Mouse (Mus musculus): ENCODE results near the gene AW551984. TPM values are rescaled to one million over a fixed set of nuclear protein-coding genes. Genes with fewer than 3 reads are reported as not detected.
A peak's percentile ranks its signal among the peaks of the same experiment; 100 is the strongest.

AW551984 gene
- polyA plus RNA-seq, 1 experiment from 2014 or later = 10.5 TPM

DNA sequence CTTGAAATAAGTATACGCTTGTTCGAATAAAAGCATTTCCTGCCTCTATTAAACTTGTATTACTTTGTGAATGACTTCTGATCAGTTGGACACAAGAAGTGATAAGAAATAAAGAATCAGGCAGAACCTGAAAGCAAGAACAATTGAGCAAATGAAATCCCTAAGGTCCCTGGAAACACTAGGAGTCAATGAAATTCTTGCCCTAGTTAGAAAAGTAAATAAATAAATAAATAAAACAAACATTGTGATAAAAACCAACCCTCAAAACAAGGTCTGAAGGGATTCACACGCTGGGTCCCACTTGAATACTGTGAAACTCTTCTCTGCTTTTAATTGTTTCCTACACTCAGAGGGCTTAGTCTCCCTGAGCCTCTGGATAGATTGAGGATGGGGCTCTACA, 6.2 kb upstream of the AW551984 start, which contains the start of gene Olfr148:
TSS of gene Olfr148 (plus strand) at position 301 of the 400 bp plus-strand sequence.
- H3K36me3 ChIP-seq (ENCODE audit: control insufficient read depth, insufficient read depth, low read length) = no peaks in the 10 kb centered on the region
- no peak within 1 kb of the TSS for H3K4me2 ChIP-seq
- no peak within 1 kb of the TSS for H3K4me3 ChIP-seq (ENCODE audit: low read depth, low read length)
- no peaks in the 10 kb centered on the region for H3K9me3 ChIP-seq (replicated peaks; ENCODE audit: control insufficient read depth, low read length)
- no peak within 1 kb of the TSS for H3K9ac ChIP-seq (ENCODE audit: low read depth, low read length)
- H3K27me3 ChIP-seq (ENCODE audit: control insufficient read depth, insufficient read depth, low read length) = no peaks in the 10 kb centered on the region
- 73% methylated on average over 3 of the region's 3 CpGs for WGBS (ENCODE audit: insufficient replicate concordance)
- H3K27ac ChIP-seq (ENCODE audit: low read depth, low read length) = no peak within 1 kb of the TSS
- no peaks in the 10 kb centered on the region for H3K4me1 ChIP-seq (ENCODE audit: control insufficient read depth, insufficient read depth, low read length)
- ATAC-seq (replicated peaks; ENCODE audit: insufficient number of reproducible peaks, low FRiP score, low TSS enrichment) = no peak

DNA sequence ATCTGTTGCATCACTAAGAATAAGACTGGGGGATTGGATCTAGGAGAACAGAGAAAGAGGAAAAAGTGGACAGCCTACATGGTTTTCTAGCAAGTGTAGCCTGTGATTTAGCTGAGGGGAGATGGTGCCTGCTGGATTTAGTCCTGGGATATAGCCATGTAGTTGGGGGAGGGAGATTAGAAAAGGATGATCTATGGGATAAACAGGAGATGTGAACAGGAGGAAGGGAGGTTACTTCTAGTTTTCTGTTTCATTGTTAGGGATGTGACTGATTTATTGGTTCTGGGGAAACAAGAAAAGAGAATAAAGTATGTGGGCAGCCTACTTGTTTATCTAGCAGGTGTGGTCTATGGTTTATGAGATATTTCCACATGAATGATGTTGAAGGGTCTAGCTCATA, 4.3 kb upstream of the AW551984 start:
- H3K36me3 ChIP-seq (ENCODE audit: control insufficient read depth, insufficient read depth, low read length) = no peaks in the 10 kb centered on the region
- H3K9ac ChIP-seq (ENCODE audit: low read depth, low read length) = no peak overlapping the region
- ATAC-seq (replicated peaks; ENCODE audit: insufficient number of reproducible peaks, low FRiP score, low TSS enrichment) = no peak
- H3K4me1 ChIP-seq (ENCODE audit: control insufficient read depth, insufficient read depth, low read length) = no peaks in the 10 kb centered on the region
- H3K4me3 ChIP-seq (ENCODE audit: low read depth, low read length) = no peak overlapping the region
- H3K27me3 ChIP-seq (ENCODE audit: control insufficient read depth, insufficient read depth, low read length) = no peaks in the 10 kb centered on the region
- no peaks in the 10 kb centered on the region for H3K9me3 ChIP-seq (replicated peaks; ENCODE audit: control insufficient read depth, low read length)
- H3K4me2 ChIP-seq = no peak overlapping the region
- H3K27ac ChIP-seq (ENCODE audit: low read depth, low read length) = no peak overlapping the region

DNA sequence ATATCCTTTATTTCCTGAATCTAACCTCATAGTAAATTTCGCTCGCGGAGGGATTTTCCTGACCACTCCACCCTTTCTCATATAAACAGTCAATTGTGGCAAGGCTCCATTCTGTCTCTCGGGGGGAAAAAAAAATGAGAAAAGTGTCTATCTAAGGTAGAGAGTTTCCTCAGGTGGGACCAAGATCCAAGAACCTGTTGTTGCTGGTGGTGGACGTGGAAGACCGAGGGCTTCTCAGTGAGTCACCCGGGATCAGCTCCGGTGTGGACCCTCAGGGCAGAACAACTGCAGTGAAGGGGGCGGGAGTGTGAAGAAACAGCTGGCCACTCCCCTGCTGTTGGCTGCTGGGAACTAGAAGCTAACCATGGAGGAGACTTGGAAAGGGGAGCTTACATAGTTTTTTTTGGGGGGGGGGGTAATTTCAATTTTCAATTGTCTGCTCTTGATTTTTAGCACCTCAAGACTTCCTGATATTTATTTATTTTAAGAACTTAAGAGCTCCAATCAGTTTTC, 814 bp downstream of the AW551984 start:
- under 1% methylated on average over 9 of the region's 9 CpGs for WGBS (ENCODE audit: insufficient replicate concordance)
- Histone ChIP-seq H3K27me3 (ENCODE audit: control insufficient read depth, insufficient read depth, low read length) (no peaks in the 10 kb centered on the region), H3K27ac (ENCODE audit: low read depth, low read length) (no peak overlapping the region), H3K4me1 (ENCODE audit: control insufficient read depth, insufficient read depth, low read length) (no peaks in the 10 kb centered on the region), H3K4me2 (peak overlapping the region; percentile 73), H3K36me3 (ENCODE audit: control insufficient read depth, insufficient read depth, low read length) (no peaks in the 10 kb centered on the region), H3K9me3 (replicated peaks; ENCODE audit: control insufficient read depth, low read length) (no peaks in the 10 kb centered on the region), H3K9ac (ENCODE audit: low read depth, low read length) (peak overlapping the region; percentile 48; the same call in 1 of the 2 replicates), H3K4me3 (ENCODE audit: low read depth, low read length) (peak overlapping the region; percentile 51)
- ATAC-seq (replicated peaks; ENCODE audit: insufficient number of reproducible peaks, low FRiP score, low TSS enrichment) = peak; percentile 69; the same call in 1 of the 2 replicates

DNA sequence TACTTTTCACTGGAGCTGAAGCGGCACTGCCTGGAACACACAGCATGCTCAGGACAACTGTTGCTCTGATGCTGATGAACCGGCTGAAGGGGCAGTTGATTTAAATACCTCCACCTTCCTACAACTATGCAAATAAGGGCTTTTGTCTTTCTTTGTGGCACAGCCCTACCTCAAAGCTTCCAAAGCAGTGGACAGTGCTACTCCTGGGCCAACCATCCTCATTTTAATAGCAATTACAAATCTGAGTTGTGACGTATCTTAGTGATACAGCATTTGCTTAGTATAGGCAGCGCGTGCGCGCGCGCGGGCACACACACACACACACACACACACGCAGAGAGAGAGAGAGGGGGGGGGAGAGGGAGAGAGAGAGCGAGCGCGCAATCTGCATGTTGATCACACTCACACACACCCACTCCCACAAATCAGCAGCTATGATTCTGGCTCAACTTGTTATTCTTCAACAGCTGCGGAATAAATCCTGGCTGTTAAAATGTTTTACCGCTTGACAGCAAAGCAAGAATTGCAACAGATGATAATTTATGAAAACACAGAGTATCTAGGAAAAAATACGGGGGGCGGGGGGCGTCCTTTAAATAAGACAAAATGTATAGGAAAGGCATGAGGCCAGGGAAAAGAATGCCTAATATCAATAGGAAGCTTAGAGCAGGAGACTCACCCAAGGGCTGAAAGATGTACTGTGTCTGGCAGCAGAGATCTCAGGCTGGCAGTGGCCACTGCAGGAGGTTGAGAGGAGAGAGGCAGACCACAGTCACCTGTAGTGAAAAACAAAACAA, 1.5 kb downstream of the AW551984 start:
- Histone ChIP-seq H3K27me3 (ENCODE audit: control insufficient read depth, insufficient read depth, low read length) (no peaks in the 10 kb centered on the region), H3K4me2 (peak overlapping the region; percentile 73), H3K9me3 (replicated peaks; ENCODE audit: control insufficient read depth, low read length) (no peaks in the 10 kb centered on the region), H3K27ac (ENCODE audit: low read depth, low read length) (no peak overlapping the region), H3K9ac (ENCODE audit: low read depth, low read length) (peak overlapping the region; percentile 48), H3K4me1 (ENCODE audit: control insufficient read depth, insufficient read depth, low read length) (no peaks in the 10 kb centered on the region), H3K4me3 (ENCODE audit: low read depth, low read length) (peak overlapping the region; percentile 51), H3K36me3 (ENCODE audit: control insufficient read depth, insufficient read depth, low read length) (no peaks in the 10 kb centered on the region)
- WGBS (ENCODE audit: insufficient replicate concordance) = under 1% methylated on average over 19 of the region's 19 CpGs
- ATAC-seq (replicated peaks; ENCODE audit: insufficient number of reproducible peaks, low FRiP score, low TSS enrichment) = peak; percentile 65; the same call in 1 of the 2 replicates

DNA sequence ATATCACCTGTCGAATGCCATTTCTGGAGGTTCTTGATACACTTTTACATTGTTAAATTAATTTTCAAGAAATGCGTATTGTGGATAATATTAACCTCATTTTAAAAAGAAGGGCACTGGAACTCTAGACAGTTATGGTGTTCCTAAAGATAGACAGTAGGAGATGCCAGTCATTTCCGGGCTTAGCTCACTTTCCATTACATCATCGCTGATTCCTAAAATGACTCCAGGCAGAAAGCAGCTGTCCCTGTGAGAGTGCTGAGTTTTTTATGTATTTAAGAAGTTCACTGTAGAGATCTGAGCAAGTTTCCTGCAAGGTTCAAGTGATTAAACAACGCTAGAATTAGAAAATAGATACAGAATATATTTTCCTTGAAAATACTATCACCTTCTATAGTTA, 27.2 kb downstream of the AW551984 start:
- Histone ChIP-seq H3K36me3 (ENCODE audit: control insufficient read depth, insufficient read depth, low read length) (no peaks in the 10 kb centered on the region), H3K4me2 (no peak overlapping the region), H3K4me1 (ENCODE audit: control insufficient read depth, insufficient read depth, low read length) (no peaks in the 10 kb centered on the region), H3K4me3 (ENCODE audit: low read depth, low read length) (no peak overlapping the region), H3K9me3 (replicated peaks; ENCODE audit: control insufficient read depth, low read length) (no peaks in the 10 kb centered on the region), H3K9ac (ENCODE audit: low read depth, low read length) (no peak overlapping the region), H3K27ac (ENCODE audit: low read depth, low read length) (no peak overlapping the region), H3K27me3 (ENCODE audit: control insufficient read depth, insufficient read depth, low read length) (no peaks in the 10 kb centered on the region)
- 63% methylated on average over 5 of the region's 5 CpGs for whole genome bisulfite sequencing (ENCODE audit: insufficient replicate concordance)
- ATAC-seq (replicated peaks; ENCODE audit: insufficient number of reproducible peaks, low FRiP score, low TSS enrichment) = no peak

DNA sequence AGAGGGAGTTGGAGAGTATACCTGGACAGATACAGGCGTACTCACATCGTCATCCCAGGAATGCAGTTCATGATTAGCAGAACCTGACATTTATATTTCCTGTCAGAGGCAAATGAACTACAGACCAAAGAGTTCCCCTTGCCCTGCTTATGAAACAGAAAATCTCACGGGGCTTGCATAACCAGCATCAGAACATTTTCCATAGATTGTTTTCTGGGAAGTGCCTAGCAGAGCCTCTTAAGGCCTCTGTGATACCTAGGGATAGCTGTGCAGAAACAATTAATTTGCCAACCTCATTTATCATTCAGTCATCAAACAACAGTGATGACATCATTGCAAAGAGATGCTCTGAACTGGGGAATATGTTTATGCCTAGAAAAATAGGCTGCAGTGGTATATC, 28.7 kb downstream of the AW551984 start, which contains the start of gene Olfr959:
TSS of gene Olfr959 (minus strand) at position 101 of the 400 bp plus-strand sequence.
- H3K9ac ChIP-seq (ENCODE audit: low read depth, low read length) = no peak within 1 kb of the TSS
- ATAC-seq (replicated peaks; ENCODE audit: insufficient number of reproducible peaks, low FRiP score, low TSS enrichment) = no peak

DNA sequence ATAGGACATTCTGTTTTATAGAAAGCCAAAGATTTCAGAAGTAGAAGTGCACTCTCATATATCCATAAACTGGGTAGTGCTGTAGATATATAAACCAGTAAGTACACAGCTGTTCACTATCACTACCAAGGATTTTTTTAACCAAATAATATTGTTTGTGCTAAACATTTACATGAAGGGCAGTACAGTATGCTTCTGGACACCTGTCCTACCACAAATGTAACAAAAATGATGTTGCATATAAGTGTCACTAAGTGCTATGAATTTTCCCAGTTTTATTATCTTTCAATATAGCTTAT, 45.9 kb downstream of the AW551984 start:
- H3K27me3 ChIP-seq (ENCODE audit: control insufficient read depth, insufficient read depth, low read length) = no peaks in the 10 kb centered on the region
- ATAC-seq (replicated peaks; ENCODE audit: insufficient number of reproducible peaks, low FRiP score, low TSS enrichment) = no peak
- H3K4me1 ChIP-seq (ENCODE audit: control insufficient read depth, insufficient read depth, low read length) = no peaks in the 10 kb centered on the region
- H3K9ac ChIP-seq (ENCODE audit: low read depth, low read length) = no peak overlapping the region
- no peak overlapping the region for H3K27ac ChIP-seq (ENCODE audit: low read depth, low read length)
- no peak overlapping the region for H3K4me3 ChIP-seq (ENCODE audit: low read depth, low read length)
- no peaks in the 10 kb centered on the region for H3K36me3 ChIP-seq (ENCODE audit: control insufficient read depth, insufficient read depth, low read length)
- H3K4me2 ChIP-seq = no peak overlapping the region
- H3K9me3 ChIP-seq (replicated peaks; ENCODE audit: control insufficient read depth, low read length) = no peaks in the 10 kb centered on the region

More for the DNA sequence above, 28.7 kb downstream of the AW551984 start, which contains the start of gene Olfr959:
- H3K4me2 ChIP-seq = no peak within 1 kb of the TSS
- no peaks in the 10 kb centered on the region for H3K27me3 ChIP-seq (ENCODE audit: control insufficient read depth, insufficient read depth, low read length)
- no peak within 1 kb of the TSS for H3K4me3 ChIP-seq (ENCODE audit: low read depth, low read length)
- no peaks in the 10 kb centered on the region for H3K4me1 ChIP-seq (ENCODE audit: control insufficient read depth, insufficient read depth, low read length)
- no peaks in the 10 kb centered on the region for H3K36me3 ChIP-seq (ENCODE audit: control insufficient read depth, insufficient read depth, low read length)
- no peaks in the 10 kb centered on the region for H3K9me3 ChIP-seq (replicated peaks; ENCODE audit: control insufficient read depth, low read length)
- no peak within 1 kb of the TSS for H3K27ac ChIP-seq (ENCODE audit: low read depth, low read length)
- WGBS (ENCODE audit: insufficient replicate concordance) = 79% methylated on average over 3 of the region's 3 CpGs

DNA sequence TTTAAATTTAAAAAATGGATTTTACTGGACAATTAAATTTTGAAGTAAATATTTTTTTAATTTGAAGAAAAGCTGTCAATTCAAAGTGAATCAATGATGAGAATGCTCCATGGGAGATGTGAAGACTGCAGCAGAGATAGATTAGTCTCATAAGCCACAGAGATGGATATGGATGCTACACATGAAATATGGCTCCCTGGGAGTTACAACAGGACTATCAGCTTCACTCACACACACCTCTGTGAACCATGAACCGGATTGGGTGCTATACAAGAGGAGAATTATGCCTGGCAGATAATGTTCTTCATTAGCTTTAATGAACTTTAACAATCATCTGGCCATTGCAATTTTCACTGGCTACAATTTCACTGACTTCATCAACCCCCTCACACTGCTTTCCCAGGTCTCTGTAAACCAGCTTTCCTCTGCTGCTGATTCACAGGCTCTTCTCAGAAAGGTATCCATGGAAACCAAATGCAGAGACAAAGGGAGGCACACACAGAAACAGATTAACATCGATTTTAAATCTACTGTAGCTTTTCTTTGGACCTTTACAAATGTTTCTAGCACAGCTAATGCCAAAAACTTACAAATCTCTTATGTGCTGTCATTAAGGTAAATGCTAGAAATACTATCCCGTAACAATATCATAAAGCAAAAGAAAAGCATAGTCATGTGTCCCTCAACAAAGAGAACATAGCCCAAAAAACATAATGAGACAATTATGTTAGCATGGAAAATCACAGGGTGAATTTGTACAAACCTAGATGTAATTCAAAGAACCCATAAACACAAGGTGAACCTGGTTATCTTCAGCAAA, 46.5 kb downstream of the AW551984 start:
- Histone ChIP-seq H3K27me3 (ENCODE audit: control insufficient read depth, insufficient read depth, low read length) (no peaks in the 10 kb centered on the region), H3K4me2 (no peak overlapping the region), H3K36me3 (ENCODE audit: control insufficient read depth, insufficient read depth, low read length) (no peaks in the 10 kb centered on the region), H3K4me1 (ENCODE audit: control insufficient read depth, insufficient read depth, low read length) (no peaks in the 10 kb centered on the region), H3K27ac (ENCODE audit: low read depth, low read length) (no peak overlapping the region), H3K9me3 (replicated peaks; ENCODE audit: control insufficient read depth, low read length) (no peaks in the 10 kb centered on the region), H3K4me3 (ENCODE audit: low read depth, low read length) (no peak overlapping the region), H3K9ac (ENCODE audit: low read depth, low read length) (no peak overlapping the region)
- 62% methylated on average over 3 of the region's 3 CpGs for WGBS (ENCODE audit: insufficient replicate concordance)
- no peak for ATAC-seq (replicated peaks; ENCODE audit: insufficient number of reproducible peaks, low FRiP score, low TSS enrichment)
